Mouse (Mus musculus) midbrain, embryonic 11.5 days (tissue): ENCODE data around the gene Plekhg3. TPM values are rescaled to one million over a fixed set of nuclear protein-coding genes. Genes with fewer than 3 reads are reported as not detected.
A peak's percentile ranks its signal among the peaks of the same experiment; 100 is the strongest.

ENCODE experiments used
- ATAC-seq: fragments of 200-750 bp; cut with Nextera tagmentation; 2 replicates; pipeline ENCODE4 v1.8.0; 2017; ENCODE audit warnings: moderate TSS enrichment, moderate library complexity; ENCODE audit not compliant: low FRiP score
- DNase-seq: peaks from one replicate; pipeline ENCODE4 v3.0.0; 2015; ENCODE audit warnings: low spot score; ENCODE audit errors: missing footprints
- H3K27ac ChIP-seq: fragments of 300-500 bp; sonication (generic); 2 replicates; pipeline ENCODE4 v1.5.1; 2014; ENCODE audit warnings: low read depth, low read length
- H3K27me3 ChIP-seq: fragments of 300-500 bp; sonication (generic); 2 replicates; pipeline ENCODE4 v1.6.1; 2014; ENCODE audit warnings: mild to moderate bottlenecking, low read length, moderate library complexity, mixed read lengths; ENCODE audit not compliant: control insufficient read depth, insufficient read depth
- H3K36me3 ChIP-seq: fragments of 300-500 bp; sonication (generic); 2 replicates; pipeline ENCODE4 v1.6.1; 2014; ENCODE audit warnings: mild to moderate bottlenecking, low read length, moderate library complexity, mixed read lengths; ENCODE audit not compliant: control insufficient read depth, insufficient read depth
- H3K4me1 ChIP-seq: fragments of 300-500 bp; sonication (generic); 2 replicates; pipeline ENCODE4 v1.6.1; 2014; ENCODE audit warnings: low read length; ENCODE audit not compliant: control insufficient read depth, insufficient read depth
- H3K4me2 ChIP-seq: fragments of 300-500 bp; sonication (generic); 2 replicates; pipeline ENCODE4 v1.6.1; 2014; ENCODE audit warnings: mild to moderate bottlenecking, moderate library complexity
- H3K4me3 ChIP-seq: fragments of 300-500 bp; sonication (generic); 2 replicates; pipeline ENCODE4 v1.5.1; 2014; ENCODE audit warnings: low read depth, low read length
- H3K9ac ChIP-seq: fragments of 300-500 bp; sonication (generic); 2 replicates; pipeline ENCODE4 v1.6.1; 2014; ENCODE audit warnings: low read length
- H3K9me3 ChIP-seq: fragments of 300-500 bp; sonication (generic); 2 replicates; pipeline ENCODE4 v1.6.1; 2016; ENCODE audit warnings: low read length; ENCODE audit not compliant: control insufficient read depth
- WGBS: fragments of 180-500 bp; shearing (Covaris S2); extraction: QIAGEN DNeasy Blood & Tissue Kit; methylation state at CpG from one replicate; pipeline ENCODE4 v1.1.7; 2014; 5-methylcytosine and 5-hydroxymethylcytosine counted together
- polyA plus RNA-seq: library from polyadenylated mRNA; unstranded; fragments of >200 nt; fragmentation: Nextera tagmentation; extraction: Ambion mirVana; gene quantifications from 2 replicates; pipeline ENCODE4 v1.2.1, GENCODE M21; 2014

Gene Plekhg3
- polyA plus RNA-seq, 1 experiment from 2014 or later = 1.3 TPM

GRCm38 (mm10) chr12:76499276-76499675, 31.4 kb upstream of the Plekhg3 start:
- no peak overlapping the region for H3K4me3 ChIP-seq
- no peak overlapping the region for H3K27ac ChIP-seq
- WGBS = 89% methylated on average over 9 of the region's 9 CpGs
- H3K27me3 ChIP-seq = no peaks in the 10 kb centered on the region
- no peaks in the 10 kb centered on the region for H3K9me3 ChIP-seq
- H3K9ac ChIP-seq = no peak overlapping the region
- no peaks in the 10 kb centered on the region for H3K36me3 ChIP-seq
- no peaks in the 10 kb centered on the region for H3K4me1 ChIP-seq
- H3K4me2 ChIP-seq = no peak overlapping the region
- ATAC-seq = no peak
- no peak for DNase-seq

- H3K27ac ChIP-seq = no peak overlapping the region
- 86% methylated on average over 6 of the region's 6 CpGs for WGBS
- H3K27me3 ChIP-seq = no peaks in the 10 kb centered on the region
- no peaks in the 10 kb centered on the region for H3K36me3 ChIP-seq
- no peaks in the 10 kb centered on the region for H3K4me1 ChIP-seq
- H3K4me3 ChIP-seq = no peak overlapping the region
- no peak overlapping the region for H3K4me2 ChIP-seq
- DNase-seq = no peak
- no peak for ATAC-seq
- no peaks in the 10 kb centered on the region for H3K9me3 ChIP-seq
- H3K9ac ChIP-seq = no peak overlapping the region
Observed at GRCm38 (mm10) chr12:76500055-76500454, 30.6 kb upstream of the Plekhg3 start.

GRCm38 (mm10) chr12:76500896-76501295, 29.8 kb upstream of the Plekhg3 start:
- Histone ChIP-seq H3K36me3 (no peaks in the 10 kb centered on the region), H3K4me3 (no peak overlapping the region), H3K4me1 (no peaks in the 10 kb centered on the region), H3K27ac (no peak overlapping the region), H3K4me2 (no peak overlapping the region), H3K9ac (no peak overlapping the region), H3K27me3 (no peaks in the 10 kb centered on the region), H3K9me3 (no peaks in the 10 kb centered on the region)
- ATAC-seq (no peak), DNase-seq (no peak)
- WGBS = 81% methylated on average over 2 of the region's 3 CpGs

GRCm38 (mm10) chr12:76502981-76503380, 27.7 kb upstream of the Plekhg3 start:
- no peak overlapping the region for H3K4me2 ChIP-seq
- H3K27me3 ChIP-seq = no peaks in the 10 kb centered on the region
- 86% methylated on average over 5 of the region's 5 CpGs for WGBS
- DNase-seq (no peak), ATAC-seq (no peak)
- H3K4me3 ChIP-seq = no peak overlapping the region
- H3K36me3 ChIP-seq = no peaks in the 10 kb centered on the region
- H3K9ac ChIP-seq = no peak overlapping the region
- H3K27ac ChIP-seq = no peak overlapping the region
- H3K4me1 ChIP-seq = peaks cover 5% of the 10 kb centered on the region
- H3K9me3 ChIP-seq = no peaks in the 10 kb centered on the region

GRCm38 (mm10) chr12:76506522-76506921, 24.2 kb upstream of the Plekhg3 start:
- DNase-seq = no peak
- Histone ChIP-seq H3K9ac (no peak overlapping the region), H3K36me3 (no peaks in the 10 kb centered on the region), H3K27me3 (no peaks in the 10 kb centered on the region), H3K4me3 (no peak overlapping the region), H3K27ac (no peak overlapping the region), H3K9me3 (no peaks in the 10 kb centered on the region), H3K4me2 (no peak overlapping the region), H3K4me1 (peaks cover 5% of the 10 kb centered on the region)
- 37% methylated on average over 2 of the region's 2 CpGs for WGBS
- ATAC-seq = peak; percentile 62

GRCm38 (mm10) chr12:76507791-76508190, 22.9 kb upstream of the Plekhg3 start:
- ATAC-seq = no peak
- no peak overlapping the region for H3K9ac ChIP-seq

GRCm38 (mm10) chr12:76508909-76509440, 21.7 kb upstream of the Plekhg3 start:
- no peak overlapping the region for H3K4me2 ChIP-seq
- no peaks in the 10 kb centered on the region for H3K27me3 ChIP-seq
- H3K4me1 ChIP-seq = peaks cover 5% of the 10 kb centered on the region
- no peaks in the 10 kb centered on the region for H3K9me3 ChIP-seq
- no peak for ATAC-seq
- no peak overlapping the region for H3K27ac ChIP-seq
- H3K9ac ChIP-seq = no peak overlapping the region
- DNase-seq = no peak
- H3K36me3 ChIP-seq = no peaks in the 10 kb centered on the region
- 86% methylated on average over 7 of the region's 7 CpGs for WGBS
- H3K4me3 ChIP-seq = no peak overlapping the region

More at GRCm38 (mm10) chr12:76507791-76508190, 22.9 kb upstream of the Plekhg3 start:
- H3K4me1 ChIP-seq = peaks cover 5% of the 10 kb centered on the region
- no peaks in the 10 kb centered on the region for H3K27me3 ChIP-seq
- 55% methylated on average over 5 of the region's 5 CpGs for WGBS
- no peak overlapping the region for H3K4me2 ChIP-seq
- no peaks in the 10 kb centered on the region for H3K9me3 ChIP-seq
- H3K4me3 ChIP-seq = no peak overlapping the region
- no peak overlapping the region for H3K27ac ChIP-seq
- no peak for DNase-seq
- no peaks in the 10 kb centered on the region for H3K36me3 ChIP-seq

- Histone ChIP-seq H3K27me3 (no peaks in the 10 kb centered on the region), H3K9ac (no peak overlapping the region), H3K4me2 (no peak overlapping the region), H3K4me3 (no peak overlapping the region), H3K27ac (no peak overlapping the region), H3K4me1 (no peaks in the 10 kb centered on the region), H3K36me3 (no peaks in the 10 kb centered on the region), H3K9me3 (no peaks in the 10 kb centered on the region)
- WGBS = 69% methylated on average over 1 of the region's 1 CpGs
- no peak for DNase-seq
- ATAC-seq = no peak
Observed at GRCm38 (mm10) chr12:76512731-76513130, 18.0 kb upstream of the Plekhg3 start.

GRCm38 (mm10) chr12:76514842-76515241, 15.8 kb upstream of the Plekhg3 start:
- ATAC-seq (no peak), DNase-seq (no peak)
- no peak overlapping the region for H3K4me2 ChIP-seq
- no peaks in the 10 kb centered on the region for H3K36me3 ChIP-seq
- no peaks in the 10 kb centered on the region for H3K9me3 ChIP-seq
- no peak overlapping the region for H3K9ac ChIP-seq
- H3K27me3 ChIP-seq = no peaks in the 10 kb centered on the region
- H3K27ac ChIP-seq = no peak overlapping the region
- WGBS = 44% methylated on average over 4 of the region's 4 CpGs
- no peaks in the 10 kb centered on the region for H3K4me1 ChIP-seq
- no peak overlapping the region for H3K4me3 ChIP-seq
